Mouse (Mus musculus) gastrocnemius, adult 2 months (tissue): ENCODE results near the gene Ano3. TPM values are rescaled to one million over a fixed set of nuclear protein-coding genes. Genes with fewer than 3 reads are reported as not detected.

Experiments
- DNase-seq: peaks from one replicate; pipeline ENCODE4 v3.0.0; 2022
- H3K27ac ChIP-seq: fragments of 200-600 bp; 2 replicates; pipeline ENCODE4 v1.8.1; 2022; ENCODE audit warnings: mild to moderate bottlenecking
- H3K4me3 ChIP-seq: fragments of 200-600 bp; 2 replicates; pipeline ENCODE4 v1.8.1; 2022; ENCODE audit warnings: mild to moderate bottlenecking, moderate library complexity
- CTCF ChIP-seq: fragments of 200-600 bp; IDR thresholded peaks from 2 replicates; pipeline ENCODE4 v1.8.1; 2022; ENCODE audit warnings: antibody characterized with exemption, mild to moderate bottlenecking, moderate library complexity
- intact Hi-C: fragments of 180-260 bp; cut with DNase I; formaldehyde crosslinking; loops from one replicate; pipeline ENCODE4 v1.15.1; 2025
- total RNA-seq, 2 experiments: library from RNA; stranded (reverse); gene quantifications; 2 replicates each; pipeline ENCODE4 v1.2.3; 2021

Gene Ano3
- total RNA-seq, 2 experiments from 2014 or later, result 0.22 TPM; not detected in 1

DNA sequence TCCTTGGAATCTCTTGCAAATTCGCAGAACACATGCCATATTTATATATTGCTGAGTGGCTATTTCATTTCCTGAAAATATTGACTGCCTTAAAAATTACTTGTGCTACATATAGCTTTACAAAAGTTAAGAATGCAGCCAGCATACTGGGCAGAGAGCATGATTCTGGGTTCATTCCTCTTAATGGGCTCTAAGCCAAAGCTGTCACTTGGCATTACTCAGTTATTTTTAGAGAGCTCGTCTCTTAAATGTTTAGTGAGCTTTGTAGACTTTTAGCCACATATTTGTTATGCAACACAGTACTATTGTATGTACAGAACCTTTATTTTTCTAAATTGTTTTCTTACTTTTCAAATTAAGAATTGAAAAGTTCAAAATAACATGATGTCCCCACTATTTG lies 41.2 kb downstream of the Ano3 start:
- TF ChIP-seq CTCF, result no peak
- H3K27ac ChIP-seq, result no peak overlapping the region

GRCm38 (mm10) chr2:110906473-110906872 lies 44.2 kb downstream of the Ano3 start:
- intact Hi-C loops, result no loop called here
- no peak overlapping the region for H3K4me3 ChIP-seq
- H3K27ac ChIP-seq, result no peak overlapping the region
- no peak for TF ChIP-seq CTCF
- no peak for DNase-seq

More for the DNA sequence above, 41.2 kb downstream of the Ano3 start:
- H3K4me3 ChIP-seq, result no peak overlapping the region
- intact Hi-C loops, result no loop called here
- no peak for DNase-seq

GRCm38 (mm10) chr2:110896477-110897270 lies 54.0 kb downstream of the Ano3 start:
- intact Hi-C loops, result no loop called here
- DNase-seq, result no peak
- H3K27ac ChIP-seq, result no peak overlapping the region
- no peak overlapping the region for H3K4me3 ChIP-seq
- no peak for TF ChIP-seq CTCF

DNA sequence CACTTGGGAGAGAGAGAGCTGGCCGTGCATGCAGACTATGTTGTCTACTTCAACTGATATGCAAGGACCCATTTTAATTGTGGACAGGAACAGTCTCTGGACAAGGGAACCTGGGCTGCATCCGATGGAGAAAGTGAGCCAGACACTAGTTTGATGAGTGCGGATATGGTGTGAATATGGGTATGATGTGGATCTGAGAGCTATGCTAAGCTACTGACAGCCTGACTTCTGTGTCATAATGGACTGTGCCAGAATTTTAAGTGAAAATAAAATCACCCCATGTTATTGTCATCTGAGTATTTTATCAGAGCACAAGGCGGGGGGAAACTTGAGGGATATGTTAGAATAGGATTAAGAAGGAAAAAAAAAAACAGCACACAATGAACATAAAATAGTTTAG lies 79.1 kb downstream of the Ano3 start:
- no peak for TF ChIP-seq CTCF
- no peak overlapping the region for H3K4me3 ChIP-seq
- no peak for DNase-seq
- H3K27ac ChIP-seq, result no peak overlapping the region
- intact Hi-C loops, result no loop called here

GRCm38 (mm10) chr2:110865584-110865983 lies 85.1 kb downstream of the Ano3 start:
- Histone ChIP-seq H3K27ac (no peak overlapping the region), H3K4me3 (no peak overlapping the region)
- no peak for TF ChIP-seq CTCF
- DNase-seq, result no peak
- intact Hi-C loops, result no loop called here

- DNase-seq, result no peak
- Histone ChIP-seq H3K27ac (no peak overlapping the region), H3K4me3 (no peak overlapping the region)
- intact Hi-C loops, result no loop called here
- no peak for TF ChIP-seq CTCF
Observed at GRCm38 (mm10) chr2:110863376-110863775, 87.3 kb downstream of the Ano3 start.

DNA sequence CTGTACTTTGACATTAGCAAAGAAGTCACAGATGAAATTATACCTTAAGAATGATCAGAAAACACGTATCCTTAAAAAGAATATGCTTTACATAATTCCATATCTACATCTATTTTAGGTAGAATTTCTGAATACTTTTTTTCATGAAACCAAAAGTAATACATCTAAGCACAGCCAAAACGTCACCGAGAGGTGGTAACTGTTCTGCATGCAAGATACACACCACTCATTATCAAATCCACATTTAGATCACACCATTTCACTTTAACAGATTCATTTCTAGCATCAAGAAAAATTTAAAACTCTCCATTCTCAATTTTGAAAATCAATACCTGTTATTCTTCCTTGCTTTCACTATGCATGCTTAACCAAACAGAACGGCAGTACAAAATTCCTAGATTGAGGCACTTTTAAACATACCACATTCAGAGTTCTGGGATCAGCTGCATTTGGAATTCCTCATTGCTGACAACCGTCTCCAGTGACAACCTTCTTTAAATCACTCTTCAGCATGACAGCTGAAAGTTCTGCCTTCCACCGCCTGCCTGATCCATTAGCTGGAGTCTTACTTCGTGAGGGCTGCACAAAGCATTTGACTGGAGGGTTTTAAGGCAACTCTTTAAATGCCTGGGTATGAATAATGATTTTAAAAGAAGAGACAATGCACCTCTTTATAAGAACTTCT lies 111.0 kb downstream of the Ano3 start:
- Histone ChIP-seq H3K4me3 (no peak overlapping the region), H3K27ac (no peak overlapping the region)
- no peak for TF ChIP-seq CTCF
- DNase-seq, result no peak
- intact Hi-C loops, result no loop called here

- Histone ChIP-seq H3K4me3 (no peak overlapping the region), H3K27ac (no peak overlapping the region)
- intact Hi-C loops, result no loop called here
- DNase-seq, result no peak
- no peak for TF ChIP-seq CTCF
Observed at GRCm38 (mm10) chr2:110816189-110816588, 134.5 kb downstream of the Ano3 start.

DNA sequence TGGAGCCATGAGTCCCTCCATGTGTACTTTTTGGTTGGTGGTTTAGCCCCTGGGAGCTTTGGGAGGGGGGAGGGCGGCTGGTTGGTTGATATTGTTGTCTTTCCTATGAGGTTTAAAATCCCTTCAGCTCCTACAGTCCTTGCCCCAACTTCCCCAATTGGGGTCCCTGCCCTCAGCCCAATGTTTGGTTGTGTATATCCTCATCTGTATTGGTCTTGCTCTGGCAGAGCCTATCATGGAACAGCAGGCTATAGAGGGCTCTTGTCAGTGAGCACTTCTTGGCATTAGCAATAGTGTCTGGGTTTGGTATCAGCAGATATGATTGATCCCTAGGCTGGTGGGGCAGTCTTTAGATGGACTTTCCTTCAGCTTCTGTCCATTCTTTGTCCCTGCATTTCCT lies 135.8 kb downstream of the Ano3 start:
- no peak for DNase-seq
- intact Hi-C loops, result no loop called here
- no peak overlapping the region for H3K4me3 ChIP-seq
- H3K27ac ChIP-seq, result no peak overlapping the region
- TF ChIP-seq CTCF, result no peak

GRCm38 (mm10) chr2:110806302-110807093 lies 144.2 kb downstream of the Ano3 start:
- H3K27ac ChIP-seq, result no peak overlapping the region
- TF ChIP-seq CTCF, result no peak
- H3K4me3 ChIP-seq, result no peak overlapping the region
- intact Hi-C loops, result no loop called here
- DNase-seq, result no peak

DNA sequence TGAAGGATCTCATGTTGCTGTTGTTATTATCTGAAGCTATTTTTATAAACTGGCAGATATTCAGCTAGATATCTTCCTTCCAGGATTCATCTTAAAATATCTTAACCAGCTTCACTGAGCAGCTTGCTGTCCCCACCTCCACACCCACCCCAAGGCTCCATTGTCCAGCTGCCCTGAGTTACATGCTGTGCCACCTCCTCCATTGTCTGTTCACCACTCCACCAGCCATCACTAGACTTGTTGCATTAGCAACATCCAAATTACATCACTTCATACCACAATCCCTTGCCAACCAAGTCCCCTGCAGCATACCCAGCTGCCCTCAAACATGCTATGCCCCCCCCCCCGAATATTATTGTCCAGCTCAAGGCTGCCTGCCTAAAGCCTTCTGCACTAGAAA lies 154.8 kb downstream of the Ano3 start:
- Histone ChIP-seq H3K4me3 (no peak overlapping the region), H3K27ac (no peak overlapping the region)
- intact Hi-C loops, result no loop called here
- TF ChIP-seq CTCF, result no peak
- DNase-seq, result no peak

DNA sequence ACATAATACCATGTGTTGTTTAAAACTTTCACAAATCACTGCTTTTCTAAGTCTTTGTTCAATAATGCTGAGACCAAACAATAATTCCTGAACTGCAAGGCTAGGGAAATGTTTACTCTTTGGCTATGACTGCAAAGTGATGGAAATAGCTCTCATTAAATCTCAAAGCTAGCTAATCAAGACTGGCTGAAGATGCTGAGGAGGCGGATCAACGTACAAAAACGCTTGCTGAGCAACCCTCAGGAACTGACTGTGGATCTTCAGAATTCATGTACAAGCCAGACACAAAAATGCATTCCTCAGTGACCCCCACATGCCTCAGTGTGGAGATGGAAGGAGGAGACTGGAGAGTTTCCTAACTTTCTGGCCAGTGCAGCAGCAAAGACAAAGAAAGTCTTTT lies 155.3 kb downstream of the Ano3 start:
- H3K27ac ChIP-seq, result no peak overlapping the region
- TF ChIP-seq CTCF, result no peak
- no peak overlapping the region for H3K4me3 ChIP-seq
- no peak for DNase-seq
- intact Hi-C loops, result no loop called here

DNA sequence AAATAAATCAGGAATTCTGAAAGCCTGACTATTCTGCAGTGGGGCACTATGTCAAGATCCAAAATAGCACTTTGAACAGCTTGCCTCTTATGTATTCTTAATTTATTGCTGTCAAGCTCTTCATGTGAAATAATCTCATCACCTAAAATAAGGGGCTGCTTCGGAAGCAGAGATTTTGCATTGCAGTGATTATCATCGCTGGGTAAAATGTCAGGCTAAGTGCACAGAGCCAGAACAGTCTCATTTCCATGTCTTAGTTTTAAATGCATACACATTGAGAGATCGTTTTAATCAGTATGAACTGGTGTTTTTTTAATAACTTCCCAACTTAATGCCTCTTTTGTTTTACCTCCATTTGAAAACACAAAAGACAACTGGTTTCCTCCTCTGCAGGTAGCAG lies 163.3 kb downstream of the Ano3 start:
- Histone ChIP-seq H3K4me3 (no peak overlapping the region), H3K27ac (no peak overlapping the region)
- no peak for TF ChIP-seq CTCF
- DNase-seq, result no peak
- intact Hi-C loops, result no loop called here
